Mouse (Mus musculus): ENCODE data around the gene Ehd1. TPM values are rescaled to one million over a fixed set of nuclear protein-coding genes. Genes with fewer than 3 reads are reported as not detected.

Ehd1 gene
- polyA plus RNA-seq, 1 experiment from 2014 or later: 75.6 TPM

- Histone ChIP-seq H3K4me1 (peaks cover 21% of the 10 kb centered on the region), H3K9ac (no peak overlapping the region), H3K4me2 (no peak overlapping the region), H3K4me3 (no peak overlapping the region), H3K27ac (no peak overlapping the region), H3K36me3 (ENCODE audit: poor library complexity, severe bottlenecking) (no peaks in the 10 kb centered on the region), H3K27me3 (no peaks in the 10 kb centered on the region), H3K9me3 (replicated peaks) (no peaks in the 10 kb centered on the region)
- WGBS: 96% methylated on average over 4 of the region's 4 CpGs
- no peak for ATAC-seq
These were observed 2.9 kb upstream of the Ehd1 start for GRCm38 (mm10) chr19:6273592-6273991.

- no peak overlapping the region for H3K27ac ChIP-seq
- H3K4me2 ChIP-seq: no peak overlapping the region
- ATAC-seq: no peak
- H3K9me3 ChIP-seq (replicated peaks): no peaks in the 10 kb centered on the region
- no peaks in the 10 kb centered on the region for H3K27me3 ChIP-seq
- H3K9ac ChIP-seq: no peak overlapping the region
- H3K4me1 ChIP-seq: peaks cover 26% of the 10 kb centered on the region
- no peak overlapping the region for H3K4me3 ChIP-seq
- 91% methylated on average over 13 of the region's 13 CpGs for WGBS
- H3K36me3 ChIP-seq (ENCODE audit: poor library complexity, severe bottlenecking): no peaks in the 10 kb centered on the region
These were observed 2.4 kb upstream of the Ehd1 start for GRCm38 (mm10) chr19:6273998-6274608.

- H3K36me3 ChIP-seq (ENCODE audit: poor library complexity, severe bottlenecking): peaks cover 14% of the 10 kb centered on the region; the same call in 1 of the 2 replicates
- H3K4me2 ChIP-seq: peak overlapping the region; percentile 94
- H3K9ac ChIP-seq: peak overlapping the region; percentile 76
- H3K27me3 ChIP-seq: no peaks in the 10 kb centered on the region
- H3K9me3 ChIP-seq (replicated peaks): no peaks in the 10 kb centered on the region
- no peak; the same call in 1 of the 2 replicates for ATAC-seq
- H3K4me1 ChIP-seq: peaks cover 37% of the 10 kb centered on the region
- WGBS: 7% methylated on average over 15 of the region's 15 CpGs
- H3K27ac ChIP-seq: peak overlapping the region; percentile 77
- H3K4me3 ChIP-seq: peak overlapping the region; percentile 86
These were observed 660 bp upstream of the Ehd1 start for GRCm38 (mm10) chr19:6275740-6276389.

- whole genome bisulfite sequencing: 9% methylated on average over 10 of the region's 10 CpGs
- no peak overlapping the region for H3K27ac ChIP-seq
- no peaks in the 10 kb centered on the region for H3K9me3 ChIP-seq (replicated peaks)
- no peaks in the 10 kb centered on the region for H3K27me3 ChIP-seq
- H3K4me1 ChIP-seq: peaks cover 37% of the 10 kb centered on the region
- no peak for ATAC-seq
- peak overlapping the region; percentile 94 for H3K4me2 ChIP-seq
- peak overlapping the region; percentile 85 for H3K9ac ChIP-seq
- H3K36me3 ChIP-seq (ENCODE audit: poor library complexity, severe bottlenecking): peaks cover 33% of the 10 kb centered on the region
- H3K4me3 ChIP-seq: peak overlapping the region; percentile 86
These were observed 1.3 kb downstream of the Ehd1 start for GRCm38 (mm10) chr19:6277661-6278438.

- WGBS: 50% methylated on average over 6 of the region's 6 CpGs
- H3K36me3 ChIP-seq (ENCODE audit: poor library complexity, severe bottlenecking): peaks cover 40% of the 10 kb centered on the region
- peak overlapping the region; percentile 94 for H3K4me2 ChIP-seq
These were observed 2.0 kb downstream of the Ehd1 start for GRCm38 (mm10) chr19:6278439-6279073.

GRCm38 (mm10) chr19:6279481-6280144, 3.1 kb downstream of the Ehd1 start:
- H3K27me3 ChIP-seq: no peaks in the 10 kb centered on the region
- peaks cover 51% of the 10 kb centered on the region for H3K36me3 ChIP-seq (ENCODE audit: poor library complexity, severe bottlenecking)
- WGBS: 91% methylated on average over 6 of the region's 6 CpGs
- no peak overlapping the region for H3K27ac ChIP-seq
- ATAC-seq: no peak
- peaks cover 37% of the 10 kb centered on the region for H3K4me1 ChIP-seq
- H3K4me2 ChIP-seq: peak overlapping the region; percentile 94
- peak overlapping the region; percentile 85 for H3K9ac ChIP-seq
- no peaks in the 10 kb centered on the region for H3K9me3 ChIP-seq (replicated peaks)
- H3K4me3 ChIP-seq: 0 out of 2 replicates have a peak overlapping the region, but pooled peaks have one; percentile 86

More at GRCm38 (mm10) chr19:6278439-6279073, 2.0 kb downstream of the Ehd1 start:
- H3K27me3 ChIP-seq: no peaks in the 10 kb centered on the region
- no peaks in the 10 kb centered on the region for H3K9me3 ChIP-seq (replicated peaks)
- peaks cover 37% of the 10 kb centered on the region for H3K4me1 ChIP-seq
- H3K4me3 ChIP-seq: peak overlapping the region; percentile 86
- no peak overlapping the region for H3K27ac ChIP-seq
- ATAC-seq: no peak
- H3K9ac ChIP-seq: peak overlapping the region; percentile 85

GRCm38 (mm10) chr19:6280554-6280953, 4.0 kb downstream of the Ehd1 start:
- Histone ChIP-seq H3K27me3 (no peaks in the 10 kb centered on the region), H3K9ac (peak overlapping the region; percentile 85; the same call in 1 of the 2 replicates), H3K36me3 (ENCODE audit: poor library complexity, severe bottlenecking) (peaks cover 60% of the 10 kb centered on the region), H3K4me1 (peaks cover 32% of the 10 kb centered on the region), H3K4me2 (no peak overlapping the region), H3K9me3 (replicated peaks) (no peaks in the 10 kb centered on the region), H3K4me3 (no peak overlapping the region), H3K27ac (no peak overlapping the region)
- no peak for ATAC-seq
- 83% methylated on average over 7 of the region's 7 CpGs for WGBS

GRCm38 (mm10) chr19:6281122-6282020, 4.8 kb downstream of the Ehd1 start:
- Histone ChIP-seq H3K9me3 (replicated peaks) (no peaks in the 10 kb centered on the region), H3K9ac (no peak overlapping the region), H3K4me3 (no peak overlapping the region), H3K27ac (no peak overlapping the region), H3K4me2 (no peak overlapping the region), H3K36me3 (ENCODE audit: poor library complexity, severe bottlenecking) (peaks cover 69% of the 10 kb centered on the region), H3K4me1 (peaks cover 26% of the 10 kb centered on the region), H3K27me3 (no peaks in the 10 kb centered on the region)
- ATAC-seq: no peak
- 88% methylated on average over 14 of the region's 14 CpGs for WGBS

- WGBS: 96% methylated on average over 5 of the region's 5 CpGs
- Histone ChIP-seq H3K27me3 (no peaks in the 10 kb centered on the region), H3K4me1 (peaks cover 21% of the 10 kb centered on the region), H3K9me3 (replicated peaks) (no peaks in the 10 kb centered on the region), H3K27ac (no peak overlapping the region), H3K36me3 (ENCODE audit: poor library complexity, severe bottlenecking) (peaks cover 83% of the 10 kb centered on the region), H3K9ac (no peak overlapping the region), H3K4me3 (no peak overlapping the region), H3K4me2 (no peak overlapping the region)
- ATAC-seq: no peak
These were observed 6.5 kb downstream of the Ehd1 start for GRCm38 (mm10) chr19:6283001-6283400.

- H3K4me2 ChIP-seq: no peak overlapping the region
- H3K4me1 ChIP-seq: peaks cover 6% of the 10 kb centered on the region
- no peak overlapping the region for H3K27ac ChIP-seq
- H3K27me3 ChIP-seq: no peaks in the 10 kb centered on the region
- whole genome bisulfite sequencing: 87% methylated on average over 12 of the region's 12 CpGs
- H3K36me3 ChIP-seq (ENCODE audit: poor library complexity, severe bottlenecking): peaks cover 93% of the 10 kb centered on the region
- H3K9me3 ChIP-seq (replicated peaks): no peaks in the 10 kb centered on the region
- H3K9ac ChIP-seq: no peak overlapping the region
- no peak overlapping the region for H3K4me3 ChIP-seq
- no peak for ATAC-seq
These were observed 8.0 kb downstream of the Ehd1 start for GRCm38 (mm10) chr19:6284502-6284901.

GRCm38 (mm10) chr19:6285226-6285625, 8.7 kb downstream of the Ehd1 start:
- Histone ChIP-seq H3K4me2 (no peak overlapping the region), H3K36me3 (ENCODE audit: poor library complexity, severe bottlenecking) (peaks cover 93% of the 10 kb centered on the region), H3K9me3 (replicated peaks) (no peaks in the 10 kb centered on the region), H3K9ac (no peak overlapping the region), H3K4me3 (no peak overlapping the region), H3K27me3 (no peaks in the 10 kb centered on the region), H3K4me1 (no peaks in the 10 kb centered on the region; the same call in 1 of the 2 replicates), H3K27ac (no peak overlapping the region)
- no peak for ATAC-seq
- 87% methylated on average over 8 of the region's 8 CpGs for WGBS
